Mouse (Mus musculus) kidney, adult 8-10 months (tissue): ENCODE measurements at regions not wholly inside any gene's neighbourhood (a gene's known extent, or its start where the extent isn't known, plus 50 kb on each side); places are given as distances from the start of the nearest gene placed in this dataset.

Source experiments
- DNase-seq, 2 experiments: peaks; one replicate each; pipeline ENCODE4 v3.0.0; 2022

GRCm38 (mm10) chr4:119018573-119018972 lies 57.2 kb downstream of the Lao1 start:
- DNase-seq, result no peak

- no peak for DNase-seq
Observed at GRCm38 (mm10) chr4:119019013-119019781, 57.8 kb downstream of the Lao1 start.

GRCm38 (mm10) chr4:119022338-119022737 lies 61.0 kb downstream of the Lao1 start:
- no peak for DNase-seq

GRCm38 (mm10) chr4:119026237-119026861 lies 65.0 kb downstream of the Lao1 start:
- no peak for DNase-seq

GRCm38 (mm10) chr4:119028208-119028821 lies 66.9 kb downstream of the Lao1 start:
- DNase-seq, result no peak

- DNase-seq, result no peak
Observed at GRCm38 (mm10) chr4:119029091-119029490, 67.7 kb downstream of the Lao1 start.

GRCm38 (mm10) chr4:119029735-119030134 lies 68.4 kb downstream of the Lao1 start:
- no peak for DNase-seq

GRCm38 (mm10) chr4:119030865-119031264 lies 69.5 kb downstream of the Lao1 start:
- DNase-seq, result no peak

- DNase-seq, result no peak
Observed at GRCm38 (mm10) chr4:119033006-119033405, 71.6 kb downstream of the Lao1 start.

GRCm38 (mm10) chr4:119036582-119036981 lies 71.9 kb upstream of the Slc2a1 start:
- DNase-seq, result no peak

- no peak for DNase-seq
Observed at GRCm38 (mm10) chr4:119040041-119040440, 68.5 kb upstream of the Slc2a1 start.

- peak; percentile 14 to 42 for DNase-seq
Observed at GRCm38 (mm10) chr4:119041616-119042015, 66.9 kb upstream of the Slc2a1 start.

- no peak for DNase-seq
Observed at GRCm38 (mm10) chr4:119044005-119044677, 64.4 kb upstream of the Slc2a1 start.

- DNase-seq, result no peak
Observed at GRCm38 (mm10) chr4:119044836-119045235, 63.7 kb upstream of the Slc2a1 start.

- DNase-seq, result no peak
Observed at GRCm38 (mm10) chr4:119050867-119051353, 57.6 kb upstream of the Slc2a1 start.

- no peak for DNase-seq
Observed at GRCm38 (mm10) chr4:119052537-119052936, 56.0 kb upstream of the Slc2a1 start.

- DNase-seq, result no peak
Observed at GRCm38 (mm10) chr4:119053241-119053640, 55.3 kb upstream of the Slc2a1 start.

- DNase-seq, result no peak
Observed at GRCm38 (mm10) chr4:119053680-119054079, 54.8 kb upstream of the Slc2a1 start.

- no peak for DNase-seq
Observed at GRCm38 (mm10) chr4:119054129-119054528, 54.4 kb upstream of the Slc2a1 start.

- no peak for DNase-seq
Observed at GRCm38 (mm10) chr4:119057191-119057590, 51.3 kb upstream of the Slc2a1 start.

- DNase-seq, result peak; percentile 68 to 73
Observed at GRCm38 (mm10) chr4:119057826-119058225, 50.7 kb upstream of the Slc2a1 start.
